Mouse (Mus musculus): ENCODE data around the gene B4galt3. TPM values are rescaled to one million over a fixed set of nuclear protein-coding genes. Genes with fewer than 3 reads are reported as not detected.

B4galt3 gene
- polyA plus RNA-seq (2017; shearing (Covaris generic)): 43.3 TPM

GRCm38 (mm10) chr1:171269848-171270572 is at the start of gene B4galt3:
Gene B4galt3 (plus strand): TSS chr1:171270328.

GRCm38 (mm10) chr1:171222238-171223155 is 47.6 kb upstream of the B4galt3 start, which contains the start of gene Tomm40l:
Gene Tomm40l (minus strand): TSS chr1:171222514.

GRCm38 (mm10) chr1:171224857-171225256 is 45.3 kb upstream of the B4galt3 start, which contains the start of gene Apoa2:
Gene Apoa2 (plus strand): TSS chr1:171225054.

GRCm38 (mm10) chr1:171234126-171234525 is 36.0 kb upstream of the B4galt3 start, which contains the start of gene Fcer1g:
Gene Fcer1g (minus strand): TSS chr1:171234365.

GRCm38 (mm10) chr1:171249913-171250600 is 20.1 kb upstream of the B4galt3 start, which contains the start of gene Adamts4:
Gene Adamts4 (plus strand): TSS chr1:171250421.

GRCm38 (mm10) chr1:171250680-171251593 is 19.2 kb upstream of the B4galt3 start, which contains the start of gene Ndufs2:
Gene Ndufs2 (minus strand): TSS chr1:171251388.

GRCm38 (mm10) chr1:171280916-171281527 is 10.9 kb downstream of the B4galt3 start, which contains the start of gene Ppox:
Gene Ppox (minus strand): TSS chr1:171281186.

GRCm38 (mm10) chr1:171287136-171288081 is 17.3 kb downstream of the B4galt3 start, which contains the start of gene Usp21:
Gene Usp21 (minus strand): TSS chr1:171287991.

GRCm38 (mm10) chr1:171294298-171295062 is 24.4 kb downstream of the B4galt3 start, which contains the start of gene Ufc1:
Gene Ufc1 (minus strand): TSS chr1:171295024.

Other genes with a start within 250 kb of the B4galt3 start
- gene Fcgr3, start 205.4 kb upstream of the B4galt3 start, polyA plus RNA-seq (2017; shearing (Covaris generic)): 1.6 TPM
- 1.2 TPM for gene Cfap126, start 156.4 kb upstream of the B4galt3 start, polyA plus RNA-seq (2017; shearing (Covaris generic))
- gene Sdhc, start 119.7 kb upstream of the B4galt3 start, polyA plus RNA-seq (2017; shearing (Covaris generic)): 159 TPM
- not detected for gene Mpz, start 119.6 kb upstream of the B4galt3 start, polyA plus RNA-seq (2017; shearing (Covaris generic))
- gene Pcp4l1, start 74.1 kb upstream of the B4galt3 start, polyA plus RNA-seq (2017; shearing (Covaris generic)): not detected
- 0.36 TPM for gene Nr1i3, start 56.4 kb upstream of the B4galt3 start, polyA plus RNA-seq (2017; shearing (Covaris generic))
- gene Tomm40l, start 47.8 kb upstream of the B4galt3 start, polyA plus RNA-seq (2017; shearing (Covaris generic)): 34.9 TPM
- gene Apoa2, start 45.3 kb upstream of the B4galt3 start, polyA plus RNA-seq (2017; shearing (Covaris generic)): not detected
- gene Fcer1g, start 36.0 kb upstream of the B4galt3 start, polyA plus RNA-seq (2017; shearing (Covaris generic)): 5.2 TPM
- gene Adamts4, start 19.9 kb upstream of the B4galt3 start, polyA plus RNA-seq (2017; shearing (Covaris generic)): 0.12 TPM
- gene Ndufs2, start 18.9 kb upstream of the B4galt3 start, polyA plus RNA-seq (2017; shearing (Covaris generic)): 181 TPM
- 83.9 TPM for gene Ppox, start 10.9 kb downstream of the B4galt3 start, polyA plus RNA-seq (2017; shearing (Covaris generic))
- 61.2 TPM for gene Usp21, start 17.7 kb downstream of the B4galt3 start, polyA plus RNA-seq (2017; shearing (Covaris generic))
- 54.1 TPM for gene Ufc1, start 24.7 kb downstream of the B4galt3 start, polyA plus RNA-seq (2017; shearing (Covaris generic))
- gene Dedd, start 58.8 kb downstream of the B4galt3 start, polyA plus RNA-seq (2017; shearing (Covaris generic)): 45.6 TPM
- 48.6 TPM for gene Nit1, start 75.3 kb downstream of the B4galt3 start, polyA plus RNA-seq (2017; shearing (Covaris generic))
- gene Pfdn2, start 75.3 kb downstream of the B4galt3 start, polyA plus RNA-seq (2017; shearing (Covaris generic)): 93.6 TPM
- 0.29 TPM for gene Klhdc9, start 90.5 kb downstream of the B4galt3 start, polyA plus RNA-seq (2017; shearing (Covaris generic))
- 0.07 TPM for gene Nectin4, start 99.8 kb downstream of the B4galt3 start, polyA plus RNA-seq (2017; shearing (Covaris generic))
- gene Arhgap30, start 118.6 kb downstream of the B4galt3 start, polyA plus RNA-seq (2017; shearing (Covaris generic)): 190 TPM
- gene Usf1, start 141.0 kb downstream of the B4galt3 start, polyA plus RNA-seq (2017; shearing (Covaris generic)): 75.0 TPM
- gene Tstd1, start 148.5 kb downstream of the B4galt3 start, polyA plus RNA-seq (2017; shearing (Covaris generic)): 3.2 TPM
- gene F11r, start 167.2 kb downstream of the B4galt3 start, polyA plus RNA-seq (2017; shearing (Covaris generic)): 0.26 TPM
- gene Alyref2, start 233.2 kb downstream of the B4galt3 start, polyA plus RNA-seq (2017; shearing (Covaris generic)): 11.0 TPM

Measured in CD4-positive, CD25-positive, alpha-beta regulatory T cell (primary cell).